In the genomic region with DNA sequence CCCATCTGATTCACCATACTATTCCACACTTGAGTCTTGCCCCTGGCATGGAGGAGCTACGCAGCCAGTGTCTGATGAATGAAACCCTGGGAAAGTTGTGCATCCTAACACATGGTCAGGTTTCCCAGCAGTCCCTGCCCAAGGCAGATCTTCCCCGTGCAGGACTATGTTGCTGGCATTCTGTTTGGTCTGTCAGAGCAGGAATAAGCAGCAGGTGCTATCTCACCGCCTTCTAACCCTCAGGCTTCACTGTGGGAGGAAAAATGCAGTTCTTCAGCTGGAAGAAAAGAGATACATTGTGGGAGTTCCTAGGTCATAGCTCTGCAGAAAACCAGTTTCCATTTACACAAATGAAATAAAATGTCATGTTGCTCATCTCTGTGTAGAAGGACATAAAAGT, we compare ENCODE assay signal across 25 mouse cellular contexts.
"Had no signal": no experiment of that assay in that cellular context is flagged by ENCODE, and none has a peak within 500 bp of the region (broad histone marks: within the 10 kb centered on the region; RNA-seq: fewer than 3 reads in every experiment).

No protein-coding gene starts in this region.

- H3K27ac ChIP-seq: heart, adult 2 months; heart, embryonic 13.5 days; heart, embryonic 15.5 days; hindbrain, embryonic 14.5 days; intestine, embryonic 15.5 days; kidney, embryonic 15.5 days; kidney, postnatal 0 days; limb, embryonic 13.5 days; liver, embryonic 13.5 days; liver, embryonic 15.5 days had no signal

- H3K27me3 ChIP-seq: heart, embryonic 13.5 days; heart, embryonic 15.5 days; intestine, embryonic 15.5 days; kidney, embryonic 15.5 days; limb, embryonic 13.5 days; liver, embryonic 13.5 days; liver, embryonic 15.5 days had no signal

- ATAC-seq: hindbrain, embryonic 16.5 days; intestine, embryonic 15.5 days had no signal

- H3K4me2 ChIP-seq: heart, embryonic 11.5 days; heart, embryonic 13.5 days; heart, embryonic 15.5 days; hindbrain, embryonic 14.5 days; intestine, embryonic 15.5 days; kidney, embryonic 15.5 days; limb, embryonic 13.5 days; liver, embryonic 11.5 days; liver, embryonic 13.5 days; liver, embryonic 15.5 days had no signal

- H3K4me3 ChIP-seq: heart, adult 2 months; heart, embryonic 13.5 days; heart, embryonic 15.5 days; intestine, embryonic 15.5 days; kidney, embryonic 15.5 days; limb, embryonic 13.5 days; liver, embryonic 13.5 days; liver, embryonic 15.5 days had no signal

- H3K4me1 ChIP-seq: heart, embryonic 13.5 days; heart, embryonic 15.5 days; intestine, embryonic 15.5 days; kidney, embryonic 15.5 days; liver, embryonic 13.5 days; liver, embryonic 15.5 days had no signal

- DNase-seq: gastrocnemius, postnatal 14 days; gastrocnemius, postnatal 36 days; heart, adult 2 months; heart, postnatal 14 days; heart, postnatal 36 days; kidney, adult 11 months; kidney, adult 2 months; kidney, adult 9 months; kidney, postnatal 14 days; kidney, postnatal 36 days; layer of hippocampus, adult 9-11 months; layer of hippocampus, postnatal 36 days; liver; liver, embryonic 13.5 days had no signal

- H3K9ac ChIP-seq: heart, embryonic 13.5 days; heart, embryonic 15.5 days; hindbrain, embryonic 14.5 days; intestine, embryonic 15.5 days; kidney, embryonic 15.5 days; limb, embryonic 13.5 days; liver, embryonic 13.5 days; liver, embryonic 15.5 days had no signal

- H3K9me3 ChIP-seq: heart, embryonic 13.5 days; heart, embryonic 15.5 days; intestine, embryonic 15.5 days; kidney, embryonic 15.5 days; limb, embryonic 13.5 days; liver, embryonic 13.5 days; liver, embryonic 15.5 days had no signal

- H3K36me3 ChIP-seq: intestine, embryonic 15.5 days; liver, embryonic 13.5 days; liver, embryonic 15.5 days had no signal
